Mouse (Mus musculus) erythroblast, embryonic 14.5 days (primary cell): Measurements from ENCODE around the gene Ckm. TPM values are rescaled to one million over a fixed set of nuclear protein-coding genes. Genes with fewer than 3 reads are reported as not detected.

Experiments
- H3K27me3 ChIP-seq: 2 replicates; pipeline ENCODE4 v1.6.1; 2012; ENCODE audit warnings: inconsistent platforms; ENCODE audit not compliant: control insufficient read depth
- H3K36me3 ChIP-seq: 2 replicates; pipeline ENCODE4 v1.6.1; 2012; ENCODE audit warnings: mild to moderate bottlenecking, inconsistent platforms; ENCODE audit not compliant: control insufficient read depth
- H3K4me1 ChIP-seq: 2 replicates; pipeline ENCODE4 v1.6.1; 2012; ENCODE audit warnings: inconsistent platforms; ENCODE audit not compliant: control insufficient read depth
- H3K4me3 ChIP-seq: replicated peaks from 2 replicates; pipeline ENCODE3; 2012; ENCODE audit warnings: moderate library complexity, mild to moderate bottlenecking, inconsistent platforms
- H3K9me3 ChIP-seq: 2 replicates; pipeline ENCODE4 v1.6.1; 2012; ENCODE audit warnings: low read length, inconsistent platforms, mixed read lengths; ENCODE audit not compliant: control insufficient read depth
- GATA1 ChIP-seq: IDR thresholded peaks from 2 replicates; pipeline ENCODE4 v1.6.1; 2012; ENCODE audit warnings: low read length, inconsistent platforms, mixed read lengths
- TAL1 ChIP-seq: IDR thresholded peaks from 3 replicates; pipeline ENCODE4 v1.6.1; 2012; ENCODE audit warnings: low read length, inconsistent platforms, mixed read lengths
- polyA plus RNA-seq: library from polyadenylated mRNA; stranded (reverse); fragments of >175 nt; gene quantifications from 2 replicates; pipeline ENCODE4 v1.2.3, GENCODE M21; 2012

Ckm gene
- polyA plus RNA-seq, 1 experiment = not detected

DNA sequence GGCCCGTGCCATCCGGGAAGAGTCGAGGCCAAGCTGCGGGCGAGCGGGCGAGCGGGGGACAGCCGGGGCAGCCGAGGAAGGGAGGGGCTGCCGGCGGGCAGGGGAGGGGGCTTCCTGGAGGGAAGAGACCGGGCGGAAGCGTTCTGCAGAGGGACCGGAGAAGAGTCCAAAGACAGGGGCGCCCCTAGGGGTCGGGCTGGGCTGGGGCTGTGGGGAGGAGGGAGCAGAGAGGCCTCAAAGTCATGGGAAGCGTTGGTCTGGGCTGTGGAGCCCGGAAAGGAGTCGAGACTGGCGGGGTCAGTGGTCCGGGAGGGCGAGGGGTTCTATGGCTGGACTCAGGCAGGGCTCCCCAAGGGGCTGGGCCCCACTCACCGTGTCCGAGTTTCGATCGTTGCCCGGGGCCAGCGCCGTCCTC, 53.5 kb downstream of the Ckm start:
- peaks cover 32% of the 10 kb centered on the region for H3K4me1 ChIP-seq
- peak overlapping the region; percentile 71 for H3K4me3 ChIP-seq
- no peaks in the 10 kb centered on the region for H3K36me3 ChIP-seq
- H3K9me3 ChIP-seq = no peaks in the 10 kb centered on the region
- TF ChIP-seq GATA1 (no peak), TAL1 (no peak)
- peaks cover 9% of the 10 kb centered on the region for H3K27me3 ChIP-seq

DNA sequence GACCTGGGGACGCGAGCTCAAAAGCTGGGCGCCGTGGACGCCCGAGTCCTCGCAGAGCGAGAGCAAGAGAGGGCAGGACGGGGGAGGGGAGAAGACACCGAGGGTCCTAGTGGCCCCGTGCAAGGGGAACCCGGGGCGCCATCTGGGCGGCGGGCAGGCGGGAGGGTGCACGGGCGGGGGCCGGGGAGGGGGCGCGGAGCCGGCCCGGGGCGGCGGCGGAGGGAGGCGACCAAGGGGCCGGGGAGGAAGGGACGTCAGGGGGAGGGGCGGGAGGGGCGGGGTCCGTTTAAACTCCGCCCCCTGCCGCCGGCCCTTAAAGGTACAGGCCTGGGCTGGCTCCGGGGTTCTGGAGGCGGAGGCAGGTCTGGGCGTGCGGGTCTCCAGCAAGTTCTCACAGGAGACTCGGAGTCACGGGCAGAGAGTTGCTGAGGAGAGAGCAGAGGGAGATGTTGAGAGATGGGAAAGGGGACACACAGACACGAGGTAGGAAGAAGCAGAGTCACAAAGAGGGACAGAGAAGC, 54.1 kb downstream of the Ckm start, which contains the start of gene Mark4:
Gene Mark4 (minus strand): TSS at position 231 of the 521 bp plus-strand sequence.
- TF ChIP-seq TAL1 (no peak), GATA1 (no peak)
- Histone ChIP-seq H3K27me3 (peaks cover 14% of the 10 kb centered on the region), H3K4me3 (peak within 1 kb of the TSS; percentile 71), H3K36me3 (no peaks in the 10 kb centered on the region), H3K4me1 (peaks cover 32% of the 10 kb centered on the region), H3K9me3 (no peaks in the 10 kb centered on the region)

DNA sequence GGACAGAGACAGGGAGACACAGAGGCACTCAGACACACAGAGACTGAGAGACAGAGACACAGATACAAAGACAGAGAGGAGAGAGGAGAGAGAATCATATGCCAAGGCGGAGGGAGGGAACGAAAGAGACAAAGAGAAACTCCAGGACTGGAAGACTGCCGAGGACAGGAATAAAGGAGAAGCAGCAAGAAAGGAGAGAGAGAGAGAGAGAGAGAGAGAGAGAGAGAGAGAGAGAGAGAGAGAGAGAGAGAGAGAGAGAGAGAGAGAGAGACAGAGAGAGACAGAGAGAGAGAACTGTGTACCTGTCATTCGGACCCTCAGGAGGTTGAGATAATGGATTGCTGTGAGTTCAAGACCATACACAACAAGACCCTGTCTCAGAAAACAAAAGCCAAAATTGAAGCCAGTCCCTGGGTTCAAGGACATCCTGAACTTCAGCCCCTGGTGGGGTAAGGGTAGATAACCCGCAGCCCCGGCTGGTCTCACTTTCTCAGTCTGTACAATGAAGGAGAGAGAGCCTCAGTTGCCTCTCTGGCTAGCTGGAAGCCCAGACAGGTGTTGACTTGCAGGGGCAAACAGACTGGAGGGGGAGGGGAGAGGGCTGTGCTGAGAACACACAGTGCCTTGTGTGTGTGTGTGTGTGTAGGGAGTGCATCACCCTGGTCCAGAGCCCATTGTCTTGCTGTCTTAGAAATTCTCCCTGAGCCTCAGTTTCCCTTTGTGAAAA, 54.7 kb downstream of the Ckm start:
- TF ChIP-seq GATA1 = no peak
- no peak for TF ChIP-seq TAL1
- Histone ChIP-seq H3K9me3 (no peaks in the 10 kb centered on the region), H3K36me3 (no peaks in the 10 kb centered on the region), H3K4me1 (peaks cover 32% of the 10 kb centered on the region), H3K4me3 (peak overlapping the region; percentile 71), H3K27me3 (peaks cover 16% of the 10 kb centered on the region)

DNA sequence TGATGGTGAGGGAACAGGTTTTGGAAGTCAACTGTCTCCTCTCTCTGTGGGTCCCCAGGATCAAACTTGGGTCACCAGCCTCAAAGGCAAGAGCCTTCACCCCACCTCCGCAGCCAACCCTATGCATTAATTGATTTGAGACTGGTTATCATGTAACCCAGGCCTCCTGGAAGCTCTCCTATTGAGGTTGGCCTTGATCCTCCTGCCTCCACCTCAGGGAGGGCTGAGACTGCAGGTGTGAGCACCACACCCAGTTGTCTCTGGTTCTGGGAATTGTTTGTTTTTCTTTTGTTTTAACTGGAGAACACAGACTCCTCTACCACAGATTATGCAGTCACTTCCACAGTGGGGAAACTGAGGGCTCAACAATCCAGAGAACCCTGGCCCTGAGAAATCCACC, 55.9 kb downstream of the Ckm start:
- H3K4me1 ChIP-seq = peaks cover 30% of the 10 kb centered on the region
- H3K27me3 ChIP-seq = peaks cover 28% of the 10 kb centered on the region
- H3K4me3 ChIP-seq = no peak overlapping the region
- no peaks in the 10 kb centered on the region for H3K9me3 ChIP-seq
- H3K36me3 ChIP-seq = no peaks in the 10 kb centered on the region
- no peak for TF ChIP-seq GATA1

DNA sequence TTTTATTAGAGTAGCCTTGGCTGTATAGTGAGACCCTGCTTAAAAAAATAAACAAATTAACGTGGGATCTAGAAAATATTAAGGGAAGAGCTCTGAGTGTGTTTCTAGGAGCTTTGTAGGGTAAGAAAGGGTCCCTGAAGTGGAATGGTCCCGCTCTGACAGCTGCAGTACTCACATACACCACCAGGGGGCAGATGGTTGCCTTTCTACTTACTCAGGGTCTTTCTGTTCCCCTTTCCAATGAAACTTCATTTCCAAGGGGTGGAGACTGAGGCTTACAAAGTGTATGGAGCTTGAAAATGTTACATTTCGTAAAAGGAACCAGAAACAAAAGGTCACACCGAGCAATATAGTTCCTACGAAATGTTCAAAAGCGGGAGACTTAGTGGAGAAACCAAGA, 56.9 kb downstream of the Ckm start:
- Histone ChIP-seq H3K4me1 (peaks cover 27% of the 10 kb centered on the region), H3K4me3 (no peak overlapping the region), H3K27me3 (peaks cover 30% of the 10 kb centered on the region), H3K36me3 (no peaks in the 10 kb centered on the region), H3K9me3 (no peaks in the 10 kb centered on the region)
- TF ChIP-seq GATA1 = no peak
- no peak for TF ChIP-seq TAL1

DNA sequence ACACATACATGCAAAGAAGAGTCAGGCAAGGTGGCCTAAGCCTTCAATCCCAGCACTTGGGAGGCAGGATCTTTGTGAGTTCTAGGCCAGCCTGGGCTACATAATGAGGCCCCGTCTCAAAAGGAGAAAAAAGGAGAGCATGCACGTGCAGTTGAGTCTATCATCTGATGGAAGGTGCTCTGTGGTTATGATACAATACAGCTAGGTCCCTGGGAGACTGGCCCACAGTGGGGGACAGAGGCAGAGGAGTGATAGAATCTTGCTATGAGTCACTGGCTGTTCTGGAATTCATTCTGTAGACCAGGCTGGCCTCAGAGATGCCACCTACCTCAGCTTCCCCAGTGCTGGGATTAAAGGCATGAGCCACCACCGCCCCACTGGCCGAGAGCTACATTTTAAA, 57.9 kb downstream of the Ckm start:
- peaks cover 22% of the 10 kb centered on the region for H3K4me1 ChIP-seq
- H3K27me3 ChIP-seq = peaks cover 31% of the 10 kb centered on the region
- TF ChIP-seq TAL1 (no peak), GATA1 (no peak)
- no peaks in the 10 kb centered on the region for H3K36me3 ChIP-seq
- no peaks in the 10 kb centered on the region for H3K9me3 ChIP-seq
- no peak overlapping the region for H3K4me3 ChIP-seq

DNA sequence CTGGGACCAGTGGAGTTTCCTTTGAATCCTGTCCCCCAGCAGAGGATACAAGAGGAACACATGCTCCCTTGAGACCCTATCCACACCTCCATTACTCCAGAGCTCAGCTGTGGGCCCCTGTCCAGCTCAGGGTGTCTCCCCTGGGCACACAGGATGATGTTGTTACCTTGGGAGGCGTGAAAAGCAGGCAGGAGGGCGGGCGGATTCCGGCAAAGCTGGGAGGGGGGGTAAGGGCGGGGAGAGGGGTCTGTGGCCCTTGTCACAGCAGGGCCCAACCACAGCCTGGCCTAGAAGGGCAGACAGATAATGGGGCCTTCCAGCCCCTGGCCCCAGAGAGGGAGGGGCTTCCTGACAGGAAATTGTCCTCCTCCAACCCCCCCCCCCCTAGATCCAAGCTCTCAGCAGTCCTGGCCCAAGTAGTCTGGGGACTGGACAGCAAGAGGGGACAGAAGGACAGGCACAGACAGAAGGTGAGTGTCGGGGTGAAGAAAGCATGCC, 58.4 kb downstream of the Ckm start, which contains the start of gene Exoc3l2:
Gene Exoc3l2 (plus strand): TSS at position 448 of the 498 bp plus-strand sequence.
- TF ChIP-seq TAL1 (no peak), GATA1 (no peak)
- H3K4me1 ChIP-seq = peaks cover 22% of the 10 kb centered on the region
- no peaks in the 10 kb centered on the region for H3K9me3 ChIP-seq
- H3K36me3 ChIP-seq = no peaks in the 10 kb centered on the region
- H3K27me3 ChIP-seq = peaks cover 34% of the 10 kb centered on the region
- H3K4me3 ChIP-seq = no peak within 1 kb of the TSS

DNA sequence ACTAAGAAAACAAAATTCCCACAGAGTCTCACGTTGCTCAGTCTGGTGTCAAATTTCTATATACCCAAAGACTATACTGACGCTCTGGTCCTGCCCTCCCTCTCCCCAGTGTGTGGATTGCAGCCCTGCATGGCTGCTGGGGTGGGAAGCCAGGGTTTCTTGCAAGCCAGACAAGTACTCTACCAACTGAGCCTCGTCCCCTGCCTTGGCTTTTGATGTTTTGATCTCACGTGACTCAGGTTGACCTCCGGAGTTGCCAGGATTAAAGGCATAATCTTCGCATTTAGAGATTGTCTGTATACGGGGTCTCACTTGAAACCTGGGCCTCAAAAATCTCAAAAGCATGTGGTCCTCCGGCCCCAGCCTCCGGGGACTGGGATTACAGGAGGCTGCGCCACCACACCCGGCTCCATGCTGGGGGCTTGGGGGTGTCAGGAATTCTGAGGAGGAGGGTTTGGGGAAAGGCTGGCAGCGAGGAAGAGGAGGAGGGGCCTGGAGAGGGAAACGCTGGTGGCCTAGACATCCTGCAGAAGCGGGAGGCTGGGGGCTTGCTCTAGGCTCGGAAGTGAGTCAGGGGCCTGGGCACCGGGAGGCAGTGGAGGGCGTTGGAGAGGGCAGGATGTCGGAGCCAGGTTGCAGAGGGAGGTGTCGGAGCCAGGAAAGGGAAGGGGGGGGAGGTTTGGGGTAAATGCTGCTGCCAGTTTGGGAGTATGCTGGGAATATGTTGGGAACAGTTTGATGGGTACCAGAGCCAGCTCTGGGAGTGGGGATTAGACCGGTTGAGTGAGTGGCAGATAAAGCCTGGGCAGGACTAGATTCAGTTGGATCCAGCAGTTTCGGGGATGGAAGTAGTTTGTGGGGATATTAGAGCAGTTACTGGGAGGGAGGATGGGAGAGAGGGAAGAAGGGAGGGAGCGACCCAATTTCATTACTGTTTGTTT, 60.1 kb downstream of the Ckm start:
- H3K9me3 ChIP-seq = no peaks in the 10 kb centered on the region
- H3K4me3 ChIP-seq = no peak overlapping the region
- peaks cover 40% of the 10 kb centered on the region for H3K27me3 ChIP-seq
- H3K4me1 ChIP-seq = peaks cover 11% of the 10 kb centered on the region
- TF ChIP-seq TAL1 (no peak), GATA1 (no peak)
- no peaks in the 10 kb centered on the region for H3K36me3 ChIP-seq

DNA sequence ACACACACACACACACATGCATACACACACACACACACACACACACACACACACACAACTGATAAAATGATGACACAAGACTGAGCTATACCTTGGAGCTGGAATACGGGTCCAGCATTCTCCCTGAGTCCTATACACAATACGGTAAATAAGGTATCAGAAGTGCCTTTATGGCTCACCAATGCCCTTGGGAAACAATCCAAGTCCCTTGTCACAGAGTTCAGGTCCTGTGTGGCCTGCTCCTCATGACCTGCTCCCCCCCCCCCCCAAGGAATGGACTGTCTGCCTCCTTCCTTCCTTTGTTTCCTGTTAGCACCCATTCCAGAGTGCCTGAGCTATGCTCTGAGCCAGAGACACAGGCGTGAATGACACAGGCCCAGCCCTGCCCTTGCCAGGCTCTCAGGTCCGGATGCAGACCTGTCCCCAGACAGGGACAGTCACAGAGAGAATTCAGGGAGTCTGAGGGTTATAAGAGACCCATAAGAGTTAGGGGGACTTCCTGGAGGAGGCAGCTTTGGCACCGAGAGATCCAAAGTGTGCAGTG, 62.1 kb downstream of the Ckm start:
- H3K4me1 ChIP-seq = peaks cover 11% of the 10 kb centered on the region
- H3K9me3 ChIP-seq = no peaks in the 10 kb centered on the region
- H3K27me3 ChIP-seq = peaks cover 55% of the 10 kb centered on the region
- no peaks in the 10 kb centered on the region for H3K36me3 ChIP-seq
- H3K4me3 ChIP-seq = no peak overlapping the region
- TF ChIP-seq TAL1 (no peak), GATA1 (no peak)
